25 mouse cellular contexts compared by ENCODE assay signal in the genomic region with DNA sequence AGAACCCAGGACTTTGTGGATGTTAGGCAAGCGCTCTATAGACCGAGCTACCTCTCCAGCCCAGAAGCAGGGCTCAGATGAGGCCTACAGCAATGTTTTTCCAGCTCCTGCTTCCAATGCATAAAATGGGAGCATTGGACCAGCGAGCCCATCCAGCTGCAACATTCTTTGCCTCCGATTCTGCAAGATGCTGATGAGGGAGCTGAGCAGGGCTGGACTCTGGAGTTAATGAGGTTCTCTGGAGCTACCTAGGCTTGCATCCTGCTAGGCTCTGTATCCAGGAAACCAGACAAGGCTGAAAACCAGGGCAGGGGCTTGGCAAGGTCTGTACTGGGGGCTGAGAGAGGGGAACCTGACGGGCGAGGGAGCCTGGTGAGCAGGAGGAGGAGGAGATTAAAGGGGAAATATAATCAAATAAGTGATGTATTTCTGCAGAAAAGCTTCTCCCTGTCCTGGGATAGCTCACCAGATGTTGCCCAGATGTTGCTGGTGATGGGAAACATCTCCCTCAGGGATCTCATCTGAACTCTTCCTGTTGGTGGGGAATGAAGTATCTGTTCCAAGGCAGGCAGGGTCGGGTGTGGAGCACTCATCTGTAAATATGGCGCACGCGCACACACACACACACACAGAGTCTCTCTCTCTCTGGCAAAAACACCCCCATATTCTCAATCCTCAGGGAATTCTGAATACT. TPM values are rescaled to one million over a fixed set of nuclear protein-coding genes. Genes with fewer than 3 reads are reported as not detected.
DNase-seq lines count a peak whose midpoint lies in the region; ATAC-seq and TF ChIP-seq lines count a peak whose summit lies in the region.
"Had no signal": no experiment of that assay in that cellular context is flagged by ENCODE, and none has a peak within 500 bp of the region (broad histone marks: within the 10 kb centered on the region; RNA-seq: fewer than 3 reads in every experiment).

No protein-coding gene starts in this region.

- H3K4me3 ChIP-seq in hindbrain, embryonic 12.5 days, result no peak overlapping the region
- H3K4me3 ChIP-seq in hindbrain, embryonic 14.5 days (replicated peaks; ENCODE audit: low read length), result no peak overlapping the region
- no peak overlapping the region for H3K4me3 ChIP-seq in ES-E14 (ENCODE audit: insufficient read depth in 1 of 2, low read depth in 1 of 2, low read length in 2 of 2, poor library complexity in 1 of 2, severe bottlenecking in 1 of 2)
- no peak overlapping the region for H3K4me3 ChIP-seq in embryonic facial prominence, embryonic 14.5 days (ENCODE audit: low read depth, low read length)
- H3K4me3 ChIP-seq in limb, embryonic 14.5 days (replicated peaks; ENCODE audit: low read length), result no peak overlapping the region
- H3K4me3 ChIP-seq: erythroblast, embryonic 14.5 days; forebrain, embryonic 13.5 days; hindbrain, embryonic 10.5 days; liver, embryonic 15.5 days; midbrain, embryonic 15.5 days; neural tube, embryonic 15.5 days had no signal

- ATAC-seq in hindbrain, embryonic 12.5 days (ENCODE audit: low FRiP score), result no peak
- no peak for ATAC-seq in hindbrain, embryonic 14.5 days (ENCODE audit: low FRiP score)
- ATAC-seq in embryonic facial prominence, embryonic 14.5 days (ENCODE audit: low read depth), result no peak; the same call in 1 of the 2 replicates
- no peak for ATAC-seq in limb, embryonic 14.5 days (ENCODE audit: low FRiP score, low read depth)
- ATAC-seq in megakaryocyte progenitor cell, adult 5-6 weeks (replicated peaks; ENCODE audit: poor library complexity), result no peak
- ATAC-seq: forebrain, embryonic 13.5 days; lung, postnatal 0 days; midbrain, embryonic 15.5 days had no signal

- H3K4me1 ChIP-seq in hindbrain, embryonic 12.5 days, result peaks cover 35% of the 10 kb centered on the region
- H3K4me1 ChIP-seq in hindbrain, embryonic 14.5 days (replicated peaks; ENCODE audit: control insufficient read depth, insufficient read depth, low read length), result peaks cover 34% of the 10 kb centered on the region
- H3K4me1 ChIP-seq in ES-E14 (ENCODE audit: control insufficient read depth in 2 of 2, insufficient read depth in 2 of 2, low read length in 2 of 2, poor library complexity in 1 of 2), result peaks cover 4 to 26% of the 10 kb centered on the region in 2 experiments; a peak in 2 of 4 replicates
- H3K4me1 ChIP-seq in embryonic facial prominence, embryonic 14.5 days (ENCODE audit: control insufficient read depth, insufficient read depth, low read length), result peaks cover 32% of the 10 kb centered on the region
- H3K4me1 ChIP-seq in limb, embryonic 14.5 days (ENCODE audit: control insufficient read depth, insufficient read depth, low read length), result peaks cover 24% of the 10 kb centered on the region

- peak overlapping the region; percentile 43; the same call in 1 of the 2 replicates for H3K9ac ChIP-seq in hindbrain, embryonic 12.5 days
- no peak overlapping the region for H3K9ac ChIP-seq in hindbrain, embryonic 14.5 days
- H3K9ac ChIP-seq in ES-E14 (ENCODE audit: insufficient read depth, low read depth, low read length, poor library complexity, severe bottlenecking), result no peak overlapping the region
- H3K9ac ChIP-seq in embryonic facial prominence, embryonic 14.5 days (ENCODE audit: low read depth, low read length), result no peak overlapping the region
- H3K9ac ChIP-seq in limb, embryonic 14.5 days (ENCODE audit: low read depth, low read length, severe bottlenecking), result no peak overlapping the region
- H3K9ac ChIP-seq: forebrain, embryonic 13.5 days; liver, embryonic 15.5 days; midbrain, embryonic 15.5 days; neural tube, embryonic 15.5 days had no signal

- 72% methylated on average over 10 of the region's 10 CpGs for WGBS in hindbrain, embryonic 12.5 days
- WGBS in hindbrain, embryonic 14.5 days, result 61% methylated on average over 10 of the region's 10 CpGs
- 43% methylated on average over 10 of the region's 10 CpGs for WGBS in embryonic facial prominence, embryonic 14.5 days
- whole genome bisulfite sequencing in limb, embryonic 14.5 days, result 57% methylated on average over 10 of the region's 10 CpGs

- H3K9me3 ChIP-seq in hindbrain, embryonic 12.5 days (replicated peaks), result no peaks in the 10 kb centered on the region
- no peaks in the 10 kb centered on the region for H3K9me3 ChIP-seq in hindbrain, embryonic 14.5 days (ENCODE audit: control insufficient read depth, low read length)
- H3K9me3 ChIP-seq in ES-E14 (ENCODE audit: control insufficient read depth, insufficient read depth, low read depth, low read length), result no peaks in the 10 kb centered on the region
- no peaks in the 10 kb centered on the region for H3K9me3 ChIP-seq in embryonic facial prominence, embryonic 14.5 days (ENCODE audit: control insufficient read depth, low read length)
- no peaks in the 10 kb centered on the region for H3K9me3 ChIP-seq in limb, embryonic 14.5 days (ENCODE audit: control insufficient read depth, low read length)
- H3K9me3 ChIP-seq: forebrain, embryonic 13.5 days; hindbrain, embryonic 10.5 days; liver, embryonic 15.5 days; midbrain, embryonic 15.5 days; neural tube, embryonic 15.5 days had no signal

- no peak for TF ChIP-seq POLR2A in limb, embryonic 14.5 days (IDR thresholded peaks at IDR 0.05; ENCODE audit: borderline replicate concordance, extremely low read depth, insufficient read depth, insufficient read length)

- H3K36me3 ChIP-seq in hindbrain, embryonic 12.5 days, result no peaks in the 10 kb centered on the region
- H3K36me3 ChIP-seq in hindbrain, embryonic 14.5 days (replicated peaks; ENCODE audit: control insufficient read depth, insufficient read depth), result no peaks in the 10 kb centered on the region
- no peaks in the 10 kb centered on the region; the same call in 1 of the 2 replicates for H3K36me3 ChIP-seq in ES-E14 (ENCODE audit: control insufficient read depth, insufficient read depth, low read length, poor library complexity, severe bottlenecking)
- no peaks in the 10 kb centered on the region for H3K36me3 ChIP-seq in embryonic facial prominence, embryonic 14.5 days (ENCODE audit: control insufficient read depth, insufficient read depth, low read length)
- H3K36me3 ChIP-seq in limb, embryonic 14.5 days (ENCODE audit: control insufficient read depth, insufficient read depth, low read length), result no peaks in the 10 kb centered on the region
- H3K36me3 ChIP-seq: hindbrain, embryonic 10.5 days; liver, embryonic 15.5 days; midbrain, embryonic 15.5 days; neural tube, embryonic 15.5 days had no signal

- no peak overlapping the region for H3K4me2 ChIP-seq in hindbrain, embryonic 12.5 days (replicated peaks)
- H3K4me2 ChIP-seq in hindbrain, embryonic 14.5 days (replicated peaks), result no peak overlapping the region
- no peak overlapping the region for H3K4me2 ChIP-seq in embryonic facial prominence, embryonic 14.5 days (ENCODE audit: low read depth, low read length)
- no peak overlapping the region for H3K4me2 ChIP-seq in limb, embryonic 14.5 days (replicated peaks; ENCODE audit: low read depth, low read length, severe bottlenecking)
- H3K4me2 ChIP-seq: forebrain, embryonic 13.5 days; liver, embryonic 15.5 days; midbrain, embryonic 15.5 days; neural tube, embryonic 15.5 days had no signal

- no peak for DNase-seq in hindbrain, embryonic 14.5 days (ENCODE audit: low spot score)
- DNase-seq in ES-E14 (ENCODE audit: low read depth, low spot score), result no peak
- peak; percentile 81 for DNase-seq in embryonic facial prominence, embryonic 14.5 days (ENCODE audit: low spot score)
- peak; percentile 70 for DNase-seq in limb, embryonic 14.5 days (ENCODE audit: low spot score)
- DNase-seq in kidney, postnatal 14 days, result no peak
- DNase-seq in urinary bladder, adult 2 months (ENCODE audit: low spot score), result no peak
- DNase-seq: adrenal gland, adult 2 months; B cell, adult 2 months; cerebellum, adult 9-11 months; kidney, adult 2 months; kidney, postnatal 10 days; spleen, adult 18-20 months; thymus, adult 2 months had no signal

- 0 out of 2 replicates have a peak overlapping the region, but pooled peaks have one; percentile 12 for H3K27ac ChIP-seq in hindbrain, embryonic 12.5 days
- H3K27ac ChIP-seq in hindbrain, embryonic 14.5 days, result no peak overlapping the region
- H3K27ac ChIP-seq in ES-E14 (ENCODE audit: insufficient read depth, low read depth, low read length, poor library complexity, severe bottlenecking), result peak overlapping the region; percentile 19; the same call in 1 of the 2 replicates
- H3K27ac ChIP-seq in embryonic facial prominence, embryonic 14.5 days (replicated peaks; ENCODE audit: low read depth, low read length), result peak overlapping the region; percentile 48
- H3K27ac ChIP-seq in limb, embryonic 14.5 days (replicated peaks; ENCODE audit: low read depth, low read length), result peak overlapping the region; percentile 35; the same call in 1 of the 2 replicates
- H3K27ac ChIP-seq: forebrain, embryonic 13.5 days; hindbrain, embryonic 10.5 days; liver, embryonic 15.5 days; midbrain, embryonic 15.5 days; neural tube, embryonic 15.5 days had no signal

- peaks cover 24% of the 10 kb centered on the region for H3K27me3 ChIP-seq in hindbrain, embryonic 12.5 days
- H3K27me3 ChIP-seq in hindbrain, embryonic 14.5 days (ENCODE audit: control insufficient read depth, insufficient read depth, low read length), result peaks cover 22% of the 10 kb centered on the region
- H3K27me3 ChIP-seq in embryonic facial prominence, embryonic 14.5 days (replicated peaks; ENCODE audit: control insufficient read depth, insufficient read depth, low read length), result no peaks in the 10 kb centered on the region
- no peaks in the 10 kb centered on the region for H3K27me3 ChIP-seq in limb, embryonic 14.5 days (ENCODE audit: control insufficient read depth, insufficient read depth, low read length)

- in situ Hi-C loops in ES-E14 (cut with MboI; ENCODE audit: low sequenced_read_pairs in 2 of 2, unreplicated experiment in 2 of 2), result no loop called here

RNA-seq across cellular contexts. Expression of a gene that starts 1.6 kb away (rescaled TPM):
- polyA plus RNA-seq in hindbrain, embryonic 12.5 days (2016; fragmentation: Nextera tagmentation; extraction: Ambion mirVana), result 2.6 and 2.8 TPM in 2 replicates
- 0.68 and 0.80 TPM in 2 replicates for polyA plus RNA-seq in hindbrain, embryonic 14.5 days (2014; fragmentation: Nextera tagmentation; extraction: Ambion mirVana)
- 40.6 and 57.8 TPM in 2 replicates for total RNA-seq in ES-E14 (2012; rRNA removed)
- 1.7 and 2.4 TPM in 2 replicates for polyA plus RNA-seq in embryonic facial prominence, embryonic 14.5 days (2014; fragmentation: Nextera tagmentation; extraction: Ambion mirVana)
- 12.8 and 28.4 TPM in 2 replicates for polyA plus RNA-seq in limb, embryonic 14.5 days (2012; rRNA removed)
- polyA plus RNA-seq in limb, embryonic 14.5 days (2014; fragmentation: Nextera tagmentation; extraction: Ambion mirVana), result 2.1 and 2.8 TPM in 2 replicates
- polyA plus RNA-seq in urinary bladder, adult 2 months (2012; rRNA removed), result 15.6 and 26.4 TPM in 2 replicates
- 9.0 and 12.3 TPM in 2 replicates for total RNA-seq in megakaryocyte progenitor cell, adult 5-6 weeks (2015)
- 13.3 and 18.9 TPM in 2 replicates for total RNA-seq in megakaryocyte progenitor cell, adult 5-6 weeks (2017)

RNA-seq across cellular contexts. Expression of a gene that starts 37.4 kb away (rescaled TPM):
- 0.04 and 0.17 TPM in 2 replicates for polyA plus RNA-seq in hindbrain, embryonic 12.5 days (2016; fragmentation: Nextera tagmentation; extraction: Ambion mirVana)
- 0.04 TPM in 1 of 2 replicates, not detected in the other for polyA plus RNA-seq in hindbrain, embryonic 14.5 days (2014; fragmentation: Nextera tagmentation; extraction: Ambion mirVana)
- total RNA-seq in ES-E14 (2012; rRNA removed), result 0.05 and 0.13 TPM in 2 replicates
- polyA plus RNA-seq in embryonic facial prominence, embryonic 14.5 days (2014; fragmentation: Nextera tagmentation; extraction: Ambion mirVana), result 4.9 and 8.0 TPM in 2 replicates
- polyA plus RNA-seq in limb, embryonic 14.5 days (2012; rRNA removed), result 1.4 TPM in 2 replicates
- 1.4 and 2.2 TPM in 2 replicates for polyA plus RNA-seq in limb, embryonic 14.5 days (2014; fragmentation: Nextera tagmentation; extraction: Ambion mirVana)
- polyA plus RNA-seq in urinary bladder, adult 2 months (2012; rRNA removed), result 0.11 and 0.22 TPM in 2 replicates
- not detected in 2 replicates for total RNA-seq in megakaryocyte progenitor cell, adult 5-6 weeks (2015)
- not detected in 2 replicates for total RNA-seq in megakaryocyte progenitor cell, adult 5-6 weeks (2017)
- total RNA-seq: megakaryocyte, adult 5-6 weeks had no signal
- polyA plus RNA-seq: erythroblast, embryonic 14.5 days; forebrain, embryonic 13.5 days; limb, embryonic 11.5 days; midbrain, embryonic 15.5 days had no signal

RNA-seq across cellular contexts. Expression of a gene that starts 48.6 kb away (rescaled TPM):
- 1.1 and 1.5 TPM in 2 replicates for polyA plus RNA-seq in hindbrain, embryonic 12.5 days (2016; fragmentation: Nextera tagmentation; extraction: Ambion mirVana)
- 1.2 TPM in 2 replicates for polyA plus RNA-seq in hindbrain, embryonic 14.5 days (2014; fragmentation: Nextera tagmentation; extraction: Ambion mirVana)
- 0.40 and 0.79 TPM in 2 replicates for total RNA-seq in ES-E14 (2012; rRNA removed)
- polyA plus RNA-seq in embryonic facial prominence, embryonic 14.5 days (2014; fragmentation: Nextera tagmentation; extraction: Ambion mirVana), result 0.52 and 0.72 TPM in 2 replicates
- polyA plus RNA-seq in limb, embryonic 14.5 days (2012; rRNA removed), result 0.34 and 0.35 TPM in 2 replicates
- 0.10 and 0.21 TPM in 2 replicates for polyA plus RNA-seq in limb, embryonic 14.5 days (2014; fragmentation: Nextera tagmentation; extraction: Ambion mirVana)
- polyA plus RNA-seq in urinary bladder, adult 2 months (2012; rRNA removed), result 1.2 and 1.4 TPM in 2 replicates
- 2.3 and 2.4 TPM in 2 replicates for total RNA-seq in megakaryocyte progenitor cell, adult 5-6 weeks (2015)
- total RNA-seq in megakaryocyte progenitor cell, adult 5-6 weeks (2017), result 3.4 and 5.7 TPM in 2 replicates
- total RNA-seq: gastrocnemius, adult 8-10 months had no signal
- polyA plus RNA-seq: erythroblast, embryonic 14.5 days had no signal

RNA-seq across cellular contexts. Expression of a gene that starts 48.7 kb away (rescaled TPM):
- polyA plus RNA-seq in hindbrain, embryonic 12.5 days (2016; fragmentation: Nextera tagmentation; extraction: Ambion mirVana), result 22.4 and 24.0 TPM in 2 replicates
- polyA plus RNA-seq in hindbrain, embryonic 14.5 days (2014; fragmentation: Nextera tagmentation; extraction: Ambion mirVana), result 24.3 and 27.9 TPM in 2 replicates
- 16.8 and 21.5 TPM in 2 replicates for total RNA-seq in ES-E14 (2012; rRNA removed)
- 29.9 and 32.4 TPM in 2 replicates for polyA plus RNA-seq in embryonic facial prominence, embryonic 14.5 days (2014; fragmentation: Nextera tagmentation; extraction: Ambion mirVana)
- 28.1 and 31.5 TPM in 2 replicates for polyA plus RNA-seq in limb, embryonic 14.5 days (2012; rRNA removed)
- polyA plus RNA-seq in limb, embryonic 14.5 days (2014; fragmentation: Nextera tagmentation; extraction: Ambion mirVana), result 30.2 and 32.4 TPM in 2 replicates
- 27.6 and 30.6 TPM in 2 replicates for polyA plus RNA-seq in urinary bladder, adult 2 months (2012; rRNA removed)
- 7.9 and 8.7 TPM in 2 replicates for total RNA-seq in megakaryocyte progenitor cell, adult 5-6 weeks (2015)
- 5.1 and 7.4 TPM in 2 replicates for total RNA-seq in megakaryocyte progenitor cell, adult 5-6 weeks (2017)

Comparison
In these comparisons a context has a peak if more than half of its experiments do, and no peak if none do; other contexts are left out.
1. DNase-seq: peak in embryonic facial prominence, embryonic 14.5 days (single experiment) and limb, embryonic 14.5 days (single experiment); none in hindbrain, embryonic 14.5 days (single experiment), ES-E14 (single experiment), kidney, postnatal 14 days (single experiment) and urinary bladder, adult 2 months (single experiment).